Mouse (Mus musculus) cerebellum, postnatal 4 days (tissue): ENCODE results near the gene Rtkn2.

Experiments used
- DNase-seq, 2 experiments: peaks; one replicate each; pipeline ENCODE4 v3.0.0; 2022; ENCODE audit warnings: low spot score in 2 of 2, mixed read lengths in 1 of 2

The Rtkn2 gene

DNA sequence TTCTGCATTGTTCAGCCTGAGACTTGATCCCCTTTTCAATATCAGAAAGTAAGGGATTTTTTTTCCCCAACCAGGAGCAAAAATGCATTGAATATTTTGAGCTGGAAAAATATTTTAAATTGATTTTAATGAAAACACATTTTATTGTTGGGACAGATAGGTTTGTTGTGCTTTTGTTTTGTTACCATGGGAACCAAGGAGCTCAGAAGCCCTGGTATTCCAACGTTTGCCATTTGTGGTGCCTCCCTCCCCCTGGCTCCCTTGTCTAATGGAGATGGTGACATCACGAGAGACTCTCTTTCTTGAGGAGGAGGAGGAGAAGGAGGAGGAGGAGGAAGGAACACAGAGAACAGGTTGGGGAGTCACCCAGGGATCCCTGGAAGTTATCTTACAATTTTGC is 125.1 kb downstream of the Rtkn2 start:
- DNase-seq = no peak

DNA sequence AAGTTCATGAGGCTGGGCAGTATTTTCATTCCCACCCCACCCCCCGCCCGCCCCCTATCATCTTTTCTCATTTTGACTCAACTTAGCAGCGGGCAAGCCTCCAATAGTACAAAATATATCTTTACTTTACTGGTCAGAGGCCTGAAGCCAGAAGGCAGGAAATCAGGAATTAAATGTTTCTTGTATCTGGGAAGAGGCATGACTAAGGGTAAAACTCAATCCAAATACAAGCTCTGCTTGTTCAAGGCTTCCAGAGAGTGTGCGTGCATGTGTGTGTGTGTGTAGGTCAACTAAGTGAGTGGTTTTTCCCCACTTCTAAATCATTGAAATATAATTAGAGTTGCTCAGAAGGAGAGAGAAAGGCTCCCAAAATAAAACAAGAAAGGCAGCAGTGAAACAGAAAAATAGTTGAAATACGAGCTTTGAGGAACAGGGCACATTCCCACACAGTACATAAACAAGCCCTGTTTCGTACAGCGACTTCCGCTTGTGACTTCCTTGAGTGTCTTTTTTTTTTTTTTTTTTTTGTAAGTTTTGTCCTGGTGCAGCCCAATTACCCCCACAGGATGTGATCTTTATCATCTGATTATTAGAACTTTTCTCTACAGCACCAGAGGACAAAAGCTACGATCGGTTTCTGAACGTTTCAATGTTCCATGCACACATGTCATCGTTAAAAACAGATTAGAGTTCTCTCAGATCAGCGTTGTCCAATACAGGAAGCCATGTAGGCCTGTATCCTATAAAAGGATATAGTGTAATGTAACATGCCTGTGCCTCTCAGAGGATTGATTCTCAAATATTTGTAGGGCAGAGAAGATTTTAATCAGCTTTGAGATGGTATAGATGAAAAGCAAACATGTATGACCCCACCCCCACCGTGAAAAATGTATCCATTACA is 125.8 kb downstream of the Rtkn2 start:
- DNase-seq = no peak

DNA sequence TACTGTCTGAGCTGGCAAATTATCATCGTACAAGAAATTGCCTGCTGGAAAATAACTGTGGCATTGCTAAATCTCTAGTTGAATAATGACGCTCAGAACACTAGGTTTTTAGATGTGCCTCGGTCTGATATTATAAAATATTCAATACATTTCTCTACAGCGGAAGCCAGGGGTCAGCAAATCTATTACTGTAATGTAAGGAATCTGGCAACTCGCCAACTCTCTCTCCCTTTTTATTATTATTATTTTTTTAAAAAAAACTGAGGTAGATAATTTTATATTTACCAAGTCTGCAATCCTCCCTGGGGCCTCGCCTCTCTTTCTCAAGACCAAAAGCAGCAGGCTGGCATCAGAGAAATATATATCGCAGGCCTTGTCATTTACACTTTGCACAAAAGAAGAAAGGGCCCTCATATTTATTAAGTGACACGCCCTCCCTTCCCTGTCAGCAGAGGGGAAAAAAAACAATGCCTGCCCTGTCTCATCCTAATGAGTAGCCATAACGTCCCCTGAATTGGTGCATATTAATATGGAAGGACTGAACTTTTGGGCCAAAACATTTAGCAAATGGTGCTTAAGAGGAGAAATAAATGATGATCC is 127.1 kb downstream of the Rtkn2 start:
- DNase-seq = no peak

DNA sequence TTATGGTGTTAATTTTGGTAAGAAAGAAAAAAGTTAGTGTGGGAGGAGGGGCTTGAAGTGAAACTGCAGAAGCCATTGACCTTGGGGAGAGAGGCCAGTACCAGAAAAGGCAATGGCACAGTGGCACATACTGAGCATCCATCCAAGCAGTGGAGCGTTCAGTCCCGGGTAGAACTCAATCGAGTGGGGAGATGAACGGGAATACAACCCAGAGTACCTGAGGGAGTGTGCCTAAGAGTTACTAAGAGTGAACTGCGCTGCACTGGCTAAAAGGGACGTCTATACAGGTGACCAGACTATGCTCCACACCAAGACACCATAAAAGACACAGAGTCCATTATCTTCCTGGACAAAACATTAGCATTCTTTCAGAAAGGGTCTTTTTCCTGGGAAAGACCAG is 128.3 kb downstream of the Rtkn2 start:
- DNase-seq = no peak
